Mouse (Mus musculus) CD4-positive, CD25-positive, alpha-beta regulatory T cell, adult 2 months (primary cell): ENCODE measurements around the gene Slc39a2.
"Not testable (repeated sequence)": the region's sequence is repeated elsewhere in the genome, so short reads cannot be mapped to it uniquely, and the experiment has no call there.

Experiments
- DNase-seq: peaks from one replicate; pipeline ENCODE4 v3.0.0-alpha.2; 2012; ENCODE audit warnings: low read depth, low spot score

Gene Slc39a2

GRCm38 (mm10) chr14:51902806-51903710 lies 10.4 kb downstream of the Slc39a2 start:
- peak; percentile 85 for DNase-seq

- DNase-seq, result no peak
Observed at GRCm38 (mm10) chr14:51903782-51904181, 11.1 kb downstream of the Slc39a2 start.

GRCm38 (mm10) chr14:51904706-51905105 lies 12.0 kb downstream of the Slc39a2 start:
- DNase-seq, result peak; percentile 62

GRCm38 (mm10) chr14:51906102-51906501 lies 13.4 kb downstream of the Slc39a2 start:
- no peak for DNase-seq

- no peak for DNase-seq
Observed at GRCm38 (mm10) chr14:51911301-51911700, 18.6 kb downstream of the Slc39a2 start.

- peak; percentile 28 for DNase-seq
Observed at GRCm38 (mm10) chr14:51912391-51913061, 19.8 kb downstream of the Slc39a2 start.

- peak; percentile 97 for DNase-seq
Observed at GRCm38 (mm10) chr14:51913062-51913959, 20.6 kb downstream of the Slc39a2 start.

- DNase-seq, result peak; percentile 61
Observed at GRCm38 (mm10) chr14:51913960-51914762, 21.5 kb downstream of the Slc39a2 start, which contains the start of gene Ndrg2. Gene Ndrg2 (minus strand): TSS chr14:51914158.

GRCm38 (mm10) chr14:51915030-51915429 lies 22.3 kb downstream of the Slc39a2 start:
- DNase-seq, result no peak

- no peak for DNase-seq
Observed at GRCm38 (mm10) chr14:51916539-51916938, 23.9 kb downstream of the Slc39a2 start.

- no peak for DNase-seq
Observed at GRCm38 (mm10) chr14:51918125-51918524, 25.4 kb downstream of the Slc39a2 start, which contains the start of gene Tppp2. Gene Tppp2 (plus strand): TSS chr14:51918425.

GRCm38 (mm10) chr14:51918966-51919365 lies 26.3 kb downstream of the Slc39a2 start:
- no peak for DNase-seq

- DNase-seq, result no peak
Observed at GRCm38 (mm10) chr14:51921759-51922570, 29.3 kb downstream of the Slc39a2 start.

GRCm38 (mm10) chr14:51922571-51922865 lies 29.8 kb downstream of the Slc39a2 start, which contains the start of gene Rnase13:
Gene Rnase13 (minus strand): TSS chr14:51922773.
- no peak for DNase-seq

- no peak for DNase-seq
Observed at GRCm38 (mm10) chr14:51922910-51923309, 30.2 kb downstream of the Slc39a2 start.

- DNase-seq, result no peak
Observed at GRCm38 (mm10) chr14:51923492-51923891, 30.8 kb downstream of the Slc39a2 start.

- DNase-seq, result not testable (repeated sequence)
Observed at GRCm38 (mm10) chr14:51926930-51927329, 34.2 kb downstream of the Slc39a2 start.

GRCm38 (mm10) chr14:51929309-51929943 lies 36.7 kb downstream of the Slc39a2 start:
- no peak for DNase-seq

GRCm38 (mm10) chr14:51929968-51930367 lies 37.3 kb downstream of the Slc39a2 start:
- DNase-seq, result no peak
